Mouse (Mus musculus) erythroblast, adult 5-6 weeks (primary cell): ENCODE results near the gene Fam205a2. TPM values are rescaled to one million over a fixed set of nuclear protein-coding genes. Genes with fewer than 3 reads are reported as not detected.
"Not testable (repeated sequence)": the region's sequence is repeated elsewhere in the genome, so short reads cannot be mapped to it uniquely, and the experiment has no call there.

Source experiments
- ATAC-seq: replicated peaks from 2 replicates; pipeline ENCODE4 v1.8.0; 2016; ENCODE audit warnings: moderate number of reproducible peaks, mild to moderate bottlenecking, moderate TSS enrichment, inconsistent platforms; ENCODE audit not compliant: poor library complexity, low FRiP score, severe bottlenecking
- total RNA-seq, 2 experiments: library from RNA; stranded (forward) in 1 of 2; stranded (reverse) in 1 of 2; fragments of 150-400 nt in 1 of 2; fragments of 200-764, 138-1000 nt in 1 of 2; gene quantifications; 2 replicates each; pipeline versions ENCODE4 v1.2.3 to v1.2.4; 2015 to 2017; ENCODE audit warnings: low replicate concordance in 2 of 2

Gene Fam205a2
- total RNA-seq (2015; ENCODE audit: low replicate concordance) (0.19 TPM in 1 of 2 replicates, not detected in the other), total RNA-seq (2017; ENCODE audit: low replicate concordance) (not detected in 2 replicates)

GRCm38 (mm10) chr4:42528075-42528474, at the start of gene Fam205a2:
Fam205a2 (minus strand) TSS chr4:42528175.
- ATAC-seq = not testable (repeated sequence)

Other genes starting within 250 kb of the Fam205a2 start
- not detected in 2 replicates for gene Gm21953, start 233.9 kb downstream of the Fam205a2 start, total RNA-seq (2015; ENCODE audit: low replicate concordance)
- not detected in 2 replicates for gene Gm21953, start 233.9 kb downstream of the Fam205a2 start, total RNA-seq (2017; ENCODE audit: low replicate concordance)
- gene Fam205a3, start 209.8 kb downstream of the Fam205a2 start, total RNA-seq (2015; ENCODE audit: low replicate concordance) = 0.19 TPM in 1 of 2 replicates, not detected in the other
- gene Fam205a3, start 209.8 kb downstream of the Fam205a2 start, total RNA-seq (2017; ENCODE audit: low replicate concordance) = not detected in 2 replicates
- gene Gm21586, start 88.8 kb downstream of the Fam205a2 start, total RNA-seq (2015; ENCODE audit: low replicate concordance) = not detected in 2 replicates
- gene Gm21586, start 88.8 kb downstream of the Fam205a2 start, total RNA-seq (2017; ENCODE audit: low replicate concordance) = not detected in 2 replicates
- gene Gm2163, start 61.4 kb downstream of the Fam205a2 start, total RNA-seq (2015; ENCODE audit: low replicate concordance) = not detected in 2 replicates
- 0.26 TPM in 1 of 2 replicates, not detected in the other for gene Gm2163, start 61.4 kb downstream of the Fam205a2 start, total RNA-seq (2017; ENCODE audit: low replicate concordance)
- not detected in 2 replicates for gene Gm10591, start 84.0 kb upstream of the Fam205a2 start, total RNA-seq (2015; ENCODE audit: low replicate concordance)
- gene Gm10591, start 84.0 kb upstream of the Fam205a2 start, total RNA-seq (2017; ENCODE audit: low replicate concordance) = not detected in 2 replicates
- gene Gm2564, start 101.5 kb upstream of the Fam205a2 start, total RNA-seq (2015; ENCODE audit: low replicate concordance) = not detected in 2 replicates
- not detected in 2 replicates for gene Gm2564, start 101.5 kb upstream of the Fam205a2 start, total RNA-seq (2017; ENCODE audit: low replicate concordance)
- not detected in 2 replicates for gene Ccl27b, start 127.1 kb upstream of the Fam205a2 start, total RNA-seq (2015; ENCODE audit: low replicate concordance)
- not detected in 2 replicates for gene Ccl27b, start 127.1 kb upstream of the Fam205a2 start, total RNA-seq (2017; ENCODE audit: low replicate concordance)
- gene Il11ra2, start 133.7 kb upstream of the Fam205a2 start, total RNA-seq (2015; ENCODE audit: low replicate concordance) = not detected in 2 replicates
- gene Il11ra2, start 133.7 kb upstream of the Fam205a2 start, total RNA-seq (2017; ENCODE audit: low replicate concordance) = not detected in 2 replicates
- gene 4930578G10Rik, start 207.4 kb upstream of the Fam205a2 start, total RNA-seq (2015; ENCODE audit: low replicate concordance) = not detected in 2 replicates
- not detected in 2 replicates for gene 4930578G10Rik, start 207.4 kb upstream of the Fam205a2 start, total RNA-seq (2017; ENCODE audit: low replicate concordance)
- not detected in 2 replicates for gene Ccl19, start 228.4 kb upstream of the Fam205a2 start, total RNA-seq (2015; ENCODE audit: low replicate concordance)
- not detected in 2 replicates for gene Ccl19, start 228.4 kb upstream of the Fam205a2 start, total RNA-seq (2017; ENCODE audit: low replicate concordance)
- gene Ccl21a, start 245.8 kb upstream of the Fam205a2 start, total RNA-seq (2015; ENCODE audit: low replicate concordance) = not detected in 2 replicates
- gene Ccl21a, start 245.8 kb upstream of the Fam205a2 start, total RNA-seq (2017; ENCODE audit: low replicate concordance) = not detected in 2 replicates